Mouse (Mus musculus) adrenal gland, postnatal 14 days (tissue): ENCODE measurements around the gene Ep400. TPM values are rescaled to one million over a fixed set of nuclear protein-coding genes. Genes with fewer than 3 reads are reported as not detected.

Experiments used
- DNase-seq: peaks from one replicate; pipeline ENCODE4 v3.0.0; 2021; ENCODE audit warnings: mixed read lengths
- microRNA-seq, 2 experiments: library from miRNA; unstranded; fragments of <30 nt; microRNA quantifications; one replicate each; pipeline ENCODE4 v1.2.0; 2021
- total RNA-seq: library from RNA; stranded (reverse); gene quantifications from 2 replicates; pipeline ENCODE4 v1.2.3, GENCODE M21; 2021

Ep400 gene
- total RNA-seq, 1 experiment from 2014 or later = 84.7 TPM

DNA sequence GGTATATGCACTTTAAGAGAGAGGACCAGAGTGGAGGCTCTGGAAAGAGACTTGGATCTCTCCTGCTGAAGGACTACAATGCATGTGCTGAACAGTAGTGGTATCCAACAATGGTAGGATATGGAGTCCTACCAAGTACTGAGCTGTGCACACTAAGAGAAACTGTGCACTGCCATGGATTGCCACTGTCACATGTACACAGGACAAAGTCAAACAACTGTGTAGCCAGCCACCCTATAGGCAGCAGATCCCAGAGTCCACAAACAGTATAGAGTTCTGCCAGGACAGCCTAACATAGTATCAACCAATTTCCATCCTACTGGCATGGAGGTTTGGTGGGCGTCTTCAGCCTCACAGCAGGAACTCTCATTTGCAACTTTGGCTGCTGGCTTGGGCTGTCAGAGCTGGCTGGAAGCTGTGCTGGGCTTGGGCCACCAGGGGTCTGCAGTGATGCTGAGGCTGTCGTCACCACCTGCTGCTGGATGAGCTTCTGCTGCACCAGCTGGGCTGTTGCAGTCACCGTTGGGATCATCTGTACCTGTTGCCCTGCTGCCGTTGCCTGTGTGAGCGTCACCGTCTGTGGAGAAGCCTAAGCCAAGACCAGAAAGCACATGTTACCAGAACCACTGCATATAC lies 104.9 kb downstream of the Ep400 start:
- no peak for DNase-seq

- no peak for DNase-seq
Measured at GRCm38 (mm10) chr5:110664750-110665269, 105.7 kb downstream of the Ep400 start.

DNA sequence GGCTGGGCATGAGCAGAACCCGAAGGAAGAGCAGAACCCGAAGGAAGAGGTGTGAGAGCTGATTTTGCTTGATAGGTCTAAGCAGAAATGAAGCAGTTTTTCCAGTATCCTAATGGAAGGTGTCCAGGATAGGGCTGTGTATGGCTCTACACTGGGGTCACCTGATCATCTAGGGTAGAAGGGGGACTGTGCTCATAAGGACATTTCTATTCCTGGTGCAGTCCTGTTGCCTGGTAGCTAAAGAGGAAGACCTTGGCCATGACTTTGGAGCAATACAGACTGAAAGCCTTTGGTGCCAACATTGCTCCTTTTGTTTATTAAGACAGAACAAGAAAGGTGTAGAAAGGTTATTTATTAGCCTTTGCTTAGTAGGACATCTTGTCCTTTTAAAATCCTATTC lies 106.5 kb downstream of the Ep400 start:
- DNase-seq = no peak

DNA sequence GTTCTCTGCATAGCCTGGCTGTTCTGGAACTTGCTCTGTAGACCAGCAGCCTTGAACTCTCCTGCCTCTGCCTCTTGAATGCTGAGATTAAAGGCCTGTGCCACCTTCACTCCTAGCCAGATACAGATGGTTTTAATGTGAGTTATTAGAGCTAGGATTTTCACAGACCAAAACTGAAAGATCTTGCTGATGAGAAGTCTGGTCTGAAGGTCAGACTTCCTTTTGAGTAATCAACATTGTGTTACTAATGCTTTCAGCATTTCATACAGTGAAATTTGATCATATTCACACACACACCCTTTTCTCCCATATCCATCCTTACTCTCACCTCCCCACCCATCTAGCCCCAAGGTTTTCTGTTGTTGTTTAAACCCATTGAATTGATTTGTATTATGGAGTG lies 110.8 kb downstream of the Ep400 start:
- no peak for DNase-seq

DNA sequence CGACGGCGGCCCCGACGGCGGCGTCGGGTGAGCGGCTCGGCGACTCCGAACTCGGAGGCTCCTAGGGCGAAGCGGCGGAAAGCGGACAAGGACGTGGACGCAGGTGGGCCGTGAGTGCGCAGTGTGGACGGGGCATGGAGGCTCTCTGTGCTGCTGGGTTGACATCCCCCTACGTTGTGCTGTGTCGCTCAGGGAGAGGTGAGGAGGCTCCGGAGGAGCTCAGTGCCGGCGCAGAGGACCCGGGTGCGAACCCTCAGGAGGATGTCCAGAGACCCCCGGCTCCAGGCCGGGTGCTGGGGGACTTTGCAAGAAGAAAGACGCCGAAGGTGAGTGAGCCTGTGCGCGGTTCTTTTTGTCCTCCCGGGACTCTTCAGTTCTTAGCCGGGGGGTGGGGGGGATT lies 116.8 kb downstream of the Ep400 start:
- DNase-seq = no peak

- DNase-seq = peak; percentile 97
Measured at GRCm38 (mm10) chr5:110652719-110653648, 117.5 kb downstream of the Ep400 start, which contains the start of the genes Noc4l and Ddx51. TSS of gene Noc4l (minus strand) at chr5:110653417. TSS of gene Ddx51 (plus strand) at chr5:110653451.

GRCm38 (mm10) chr5:110646377-110646776 lies 124.1 kb downstream of the Ep400 start:
- DNase-seq = no peak

GRCm38 (mm10) chr5:110639459-110639858 lies 131.1 kb downstream of the Ep400 start:
- peak; percentile 78 for DNase-seq

GRCm38 (mm10) chr5:110638306-110639074 lies 132.0 kb downstream of the Ep400 start:
- no peak for DNase-seq

DNA sequence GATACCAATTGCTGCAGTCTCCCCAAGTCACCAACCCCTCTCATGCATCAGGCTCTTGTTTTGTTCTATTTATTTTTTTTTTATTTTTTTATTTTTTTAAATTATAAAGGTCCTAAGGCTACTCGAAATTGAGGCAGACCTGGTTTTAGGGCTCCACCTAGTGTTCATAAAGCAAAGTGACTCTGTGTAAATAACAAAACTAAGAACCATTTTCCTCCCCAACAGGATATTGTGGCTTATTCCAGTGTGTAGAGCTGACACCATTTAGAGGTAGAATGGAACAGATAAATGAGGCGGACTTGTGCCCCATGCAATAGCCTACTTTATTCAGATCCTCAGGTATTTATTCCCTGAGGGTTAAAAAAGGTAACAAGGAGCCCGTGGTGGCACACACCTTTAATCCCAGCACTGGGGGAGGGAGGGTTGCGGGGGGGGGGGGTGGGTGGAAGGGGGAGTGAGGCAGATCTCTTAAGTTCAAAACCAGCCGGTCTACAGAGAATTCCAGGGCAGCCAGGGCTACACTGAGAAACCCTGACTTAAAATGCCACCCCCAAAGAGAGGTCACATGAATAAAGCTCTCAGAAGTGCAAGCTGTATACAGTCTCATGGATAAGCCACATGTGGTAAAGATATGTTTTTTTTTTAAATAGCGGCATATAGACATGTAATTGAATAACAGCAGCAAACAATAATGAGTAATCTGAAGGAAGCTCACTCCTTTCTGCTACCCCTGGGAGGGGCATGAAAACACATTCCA lies 134.4 kb downstream of the Ep400 start:
- DNase-seq = peak; percentile 27

GRCm38 (mm10) chr5:110629525-110630120 lies 140.9 kb downstream of the Ep400 start:
- DNase-seq = peak; percentile 86

DNA sequence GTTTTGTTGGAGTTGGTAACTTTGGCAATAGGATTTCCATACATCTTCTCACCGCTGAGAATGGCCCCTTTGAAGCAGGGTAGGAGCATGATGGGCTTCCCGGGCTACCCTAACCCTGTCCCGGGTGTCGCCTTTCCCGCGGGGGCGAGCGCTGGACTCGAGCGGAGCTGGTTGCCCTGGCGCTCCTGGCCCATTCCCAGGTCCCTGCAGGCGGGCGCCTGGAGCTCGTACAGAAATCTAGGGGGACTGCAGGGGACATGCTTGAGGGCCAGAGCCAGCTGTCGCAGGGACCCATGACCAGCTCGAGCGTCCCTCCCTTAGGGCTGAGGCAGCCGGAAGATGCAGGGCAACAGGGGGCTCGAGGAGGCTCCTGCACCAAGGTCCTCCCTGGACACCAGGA lies 142.4 kb downstream of the Ep400 start:
- no peak for DNase-seq

GRCm38 (mm10) chr5:110627351-110627750 lies 143.2 kb downstream of the Ep400 start:
- DNase-seq = no peak

DNA sequence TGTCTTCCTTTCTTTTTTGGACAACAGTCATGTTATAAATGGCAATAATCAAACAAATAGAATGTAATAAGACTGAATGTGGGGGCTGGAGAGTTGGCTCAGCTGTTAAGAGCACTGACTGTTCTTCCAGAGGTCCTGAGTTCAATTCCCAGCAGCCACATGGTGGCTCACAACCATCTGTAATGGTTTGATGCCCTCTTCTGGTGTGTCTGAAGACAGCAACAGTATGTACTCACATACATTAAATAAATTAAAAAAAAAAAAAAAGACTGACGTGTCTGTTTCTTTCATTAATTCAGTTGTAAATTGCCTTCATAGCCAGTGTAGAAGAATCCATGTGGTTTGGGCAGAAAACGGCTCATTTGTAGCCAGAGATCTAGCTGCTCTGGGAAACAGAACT lies 146.2 kb downstream of the Ep400 start:
- no peak for DNase-seq

GRCm38 (mm10) chr5:110619226-110619625 lies 151.3 kb downstream of the Ep400 start:
- no peak for DNase-seq

Small RNAs within 50 kb of the gene (microRNA-seq; reads per million reads assigned to microRNA genes)
- 1.3 to 1.9 reads per million in 2 experiments for gene Mir7026

Other genes with a start within 250 kb of the Ep400 start
- 0.30 TPM in 1 of 2 replicates, not detected in the other for gene Galnt9, start 226.4 kb downstream of the Ep400 start, total RNA-seq
- gene Noc4l, start 117.3 kb downstream of the Ep400 start, total RNA-seq = 24.7 and 26.3 TPM in 2 replicates
- 15.7 and 23.6 TPM in 2 replicates for gene Ddx51, start 117.3 kb downstream of the Ep400 start, total RNA-seq
- 38.5 and 45.8 TPM in 2 replicates for gene Pus1, start 9.9 kb upstream of the Ep400 start, total RNA-seq
- gene Ulk1, start 39.4 kb upstream of the Ep400 start, total RNA-seq = 49.0 and 50.7 TPM in 2 replicates
- 20.0 and 23.0 TPM in 2 replicates for gene Hscb, start 69.1 kb upstream of the Ep400 start, total RNA-seq
- 5.9 and 6.0 TPM in 2 replicates for gene Chek2, start 69.3 kb upstream of the Ep400 start, total RNA-seq
- gene Ttc28, start 109.1 kb upstream of the Ep400 start, total RNA-seq = 25.5 and 32.5 TPM in 2 replicates